Mouse (Mus musculus) urinary bladder, adult 2 months (tissue): ENCODE data around the gene Nudt14. TPM values are rescaled to one million over a fixed set of nuclear protein-coding genes. Genes with fewer than 3 reads are reported as not detected.

Source experiments
- DNase-seq: peaks from one replicate; pipeline ENCODE4 v3.0.0; 2022; ENCODE audit warnings: low spot score
- polyA plus RNA-seq: library from polyadenylated mRNA; depleted of rRNA; stranded (reverse); fragments of >200 nt; gene quantifications from 2 replicates; pipeline ENCODE4 v1.2.3, GENCODE M21; 2012; rRNA removed

Nudt14 gene
- polyA plus RNA-seq, 1 experiment = 54.6 TPM

GRCm38 (mm10) chr12:112914527-112914926 is 27.4 kb downstream of the Nudt14 start:
- no peak for DNase-seq

- no peak for DNase-seq
Observed at GRCm38 (mm10) chr12:112912951-112913745, 28.8 kb downstream of the Nudt14 start.

- no peak for DNase-seq
Observed at GRCm38 (mm10) chr12:112911701-112912100, 30.2 kb downstream of the Nudt14 start.

GRCm38 (mm10) chr12:112908991-112909390 is 32.9 kb downstream of the Nudt14 start:
- no peak for DNase-seq

- DNase-seq = no peak
Observed at GRCm38 (mm10) chr12:112905001-112905400, 36.9 kb downstream of the Nudt14 start.

- DNase-seq = no peak
Observed at GRCm38 (mm10) chr12:112903941-112904340, 38.0 kb downstream of the Nudt14 start.

- no peak for DNase-seq
Observed at GRCm38 (mm10) chr12:112900641-112901040, 41.3 kb downstream of the Nudt14 start.

GRCm38 (mm10) chr12:112898960-112899359 is 43.0 kb downstream of the Nudt14 start:
- no peak for DNase-seq

- DNase-seq = no peak
Observed at GRCm38 (mm10) chr12:112898351-112898750, 43.6 kb downstream of the Nudt14 start.

- no peak for DNase-seq
Observed at GRCm38 (mm10) chr12:112897522-112898212, 44.3 kb downstream of the Nudt14 start.

- DNase-seq = no peak
Observed at GRCm38 (mm10) chr12:112894969-112895368, 47.0 kb downstream of the Nudt14 start.

- DNase-seq = no peak
Observed at GRCm38 (mm10) chr12:112894303-112894884, 47.5 kb downstream of the Nudt14 start.

GRCm38 (mm10) chr12:112885465-112885864 is 56.5 kb downstream of the Nudt14 start:
- no peak for DNase-seq

Other genes with a start within 250 kb of the Nudt14 start
- gene Cep170b, start 221.7 kb downstream of the Nudt14 start, polyA plus RNA-seq = 33.2 and 42.5 TPM in 2 replicates
- gene Pld4, start 181.5 kb downstream of the Nudt14 start, polyA plus RNA-seq = 38.7 and 38.8 TPM in 2 replicates
- 40.7 and 65.9 TPM in 2 replicates for gene Ahnak2, start 139.5 kb downstream of the Nudt14 start, polyA plus RNA-seq
- 4.5 and 5.3 TPM in 2 replicates for gene Clba1, start 133.2 kb downstream of the Nudt14 start, polyA plus RNA-seq
- gene Cdca4, start 112.7 kb downstream of the Nudt14 start, polyA plus RNA-seq = 17.0 and 22.2 TPM in 2 replicates
- 3.4 and 4.1 TPM in 2 replicates for gene Gpr132, start 73.9 kb downstream of the Nudt14 start, polyA plus RNA-seq
- gene Jag2, start 12.3 kb downstream of the Nudt14 start, polyA plus RNA-seq = 42.7 and 62.7 TPM in 2 replicates
- gene Btbd6, start 34.4 kb upstream of the Nudt14 start, polyA plus RNA-seq = 23.9 and 26.8 TPM in 2 replicates
- gene Brf1, start 58.6 kb upstream of the Nudt14 start, polyA plus RNA-seq = 69.1 and 82.7 TPM in 2 replicates
- 38.9 and 40.9 TPM in 2 replicates for gene Pacs2, start 72.4 kb upstream of the Nudt14 start, polyA plus RNA-seq
- gene Tex22, start 132.4 kb upstream of the Nudt14 start, polyA plus RNA-seq = not detected in 2 replicates
- gene Mta1, start 156.2 kb upstream of the Nudt14 start, polyA plus RNA-seq = 43.1 and 55.5 TPM in 2 replicates
- gene Crip2, start 198.1 kb upstream of the Nudt14 start, polyA plus RNA-seq = 303 and 339 TPM in 2 replicates
- 805 and 1,244 TPM in 2 replicates for gene Crip1, start 204.2 kb upstream of the Nudt14 start, polyA plus RNA-seq
- gene Tedc1, start 214.3 kb upstream of the Nudt14 start, polyA plus RNA-seq = 1.3 TPM in 2 replicates
- 0.69 and 0.98 TPM in 2 replicates for gene Tmem121, start 243.8 kb upstream of the Nudt14 start, polyA plus RNA-seq